Mouse (Mus musculus) kidney, adult 2 months (tissue): Measurements from ENCODE around the gene Ptger2.

Experiments
- CTCF ChIP-seq: fragments of 200-500 bp; conservative IDR thresholded peaks from 2 replicates; pipeline ENCODE4 v1.5.1; 2011; ENCODE audit warnings: low read depth, mild to moderate bottlenecking, control low read depth, low read length, moderate library complexity, mixed read lengths; ENCODE audit not compliant: insufficient read depth, insufficient read length
- POLR2A ChIP-seq: fragments of 200-500 bp; IDR thresholded peaks from one replicate; pipeline ENCODE4 v1.6.1; 2011; ENCODE audit warnings: low read depth, low read length, control low read depth

DNA sequence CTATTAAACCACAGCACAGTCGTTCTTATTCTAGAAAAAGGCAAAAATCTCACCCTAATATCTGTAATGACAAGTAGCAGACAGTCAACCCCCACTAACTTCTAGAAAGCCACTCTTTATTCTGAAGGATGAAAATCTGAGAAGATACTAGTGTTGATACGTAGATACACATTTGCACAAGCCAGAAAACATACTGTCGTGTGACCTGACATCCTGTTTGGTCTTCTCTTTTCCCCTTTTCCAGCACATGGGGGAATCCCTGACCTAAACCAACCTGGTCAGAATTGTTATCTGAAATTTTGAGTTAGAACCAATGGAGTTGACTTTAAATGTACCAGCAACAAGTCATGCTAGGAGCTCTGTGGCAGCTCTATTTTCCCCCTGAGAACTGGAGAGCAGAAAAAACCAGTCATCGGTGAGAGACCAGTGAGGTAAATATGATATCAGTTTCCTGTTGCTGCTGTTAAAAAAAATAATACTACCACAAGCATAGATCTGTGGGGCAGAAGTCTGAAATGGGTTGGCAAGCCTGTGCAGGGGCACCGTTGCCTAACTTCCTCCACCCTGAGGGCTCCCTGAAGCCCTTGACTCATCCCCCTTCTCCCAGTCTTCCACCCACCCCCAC, 53.0 kb downstream of the Ptger2 start:
- TF ChIP-seq POLR2A (no peak), CTCF (no peak)
